In genomic region chr4:122961589-122961988, GRCm38 (mm10) we compare ENCODE assay signal across 9 mouse cellular contexts. TPM values are rescaled to one million over a fixed set of nuclear protein-coding genes. Genes with fewer than 3 reads are reported as not detected.
DNase-seq lines count a peak whose midpoint lies in the region; ATAC-seq and TF ChIP-seq lines count a peak whose summit lies in the region.
"Had no signal": no experiment of that assay in that cellular context is flagged by ENCODE, and none has a peak within 500 bp of the region (broad histone marks: within the 10 kb centered on the region; RNA-seq: fewer than 3 reads in every experiment).

No protein-coding gene starts in this region.

- peak overlapping the region; percentile 95 for H3K4me2 ChIP-seq in heart, embryonic 13.5 days
- H3K4me2 ChIP-seq in forebrain, postnatal 0 days (ENCODE audit: low read depth): peak overlapping the region; percentile 100
- H3K4me2 ChIP-seq in liver, embryonic 15.5 days: peak overlapping the region; percentile 70

- TF ChIP-seq CTCF in MEL (IDR thresholded peaks at IDR 0.05 in 2 of 3, conservative IDR thresholded peaks at IDR 0.05 in 1 of 3; ENCODE audit: control insufficient read depth in 1 of 3, insufficient read depth in 1 of 3, low read depth in 2 of 3, low read length in 3 of 3, poor library complexity in 1 of 3, severe bottlenecking in 1 of 3): no peak
- TF ChIP-seq CTCF in forebrain, postnatal 0 days (IDR thresholded peaks at IDR 0.05; ENCODE audit: low read depth): no peak

- peaks cover 39% of the 10 kb centered on the region for H3K4me1 ChIP-seq in heart, embryonic 13.5 days
- H3K4me1 ChIP-seq in MEL (ENCODE audit: control insufficient read depth in 1 of 2, insufficient read depth in 2 of 2, low read length in 2 of 2): peaks cover 0 to 22% of the 10 kb centered on the region in 2 experiments; a peak in 3 of 4 replicates
- peaks cover 5% of the 10 kb centered on the region; the same call in 1 of the 2 replicates for H3K4me1 ChIP-seq in forebrain, postnatal 0 days (ENCODE audit: insufficient read depth)
- H3K4me1 ChIP-seq in liver, embryonic 15.5 days (replicated peaks): peaks cover 9% of the 10 kb centered on the region; the same call in 1 of the 2 replicates

- no peak for DNase-seq in heart, adult 8-10 months (ENCODE audit: low spot score)
- DNase-seq in MEL (ENCODE audit: low read depth, low spot score): no peak
- DNase-seq in forebrain, postnatal 0 days: no peak
- no peak for DNase-seq in gastrocnemius, postnatal 25 days
- DNase-seq in B cell, adult 2 months: no peak
- no peak for DNase-seq in frontal cortex, postnatal 25 days (ENCODE audit: low spot score in 2 of 2)
- DNase-seq: cerebellum, adult 11-12 months had no signal

- H3K36me3 ChIP-seq in heart, embryonic 13.5 days: no peaks in the 10 kb centered on the region
- peaks cover 0 to 15% of the 10 kb centered on the region in 2 experiments; a peak in 2 of 4 replicates for H3K36me3 ChIP-seq in MEL (ENCODE audit: control insufficient read depth in 1 of 2, insufficient read depth in 2 of 2, low read length in 2 of 2)
- H3K36me3 ChIP-seq in forebrain, postnatal 0 days (ENCODE audit: insufficient read depth): no peaks in the 10 kb centered on the region
- H3K36me3 ChIP-seq in liver, embryonic 15.5 days (replicated peaks): no peaks in the 10 kb centered on the region

- H3K27me3 ChIP-seq in heart, embryonic 13.5 days (replicated peaks): peaks cover 74% of the 10 kb centered on the region
- H3K27me3 ChIP-seq in MEL (ENCODE audit: control insufficient read depth in 1 of 2, insufficient read depth in 2 of 2, low read length in 2 of 2): no peaks in the 10 kb centered on the region
- H3K27me3 ChIP-seq in forebrain, postnatal 0 days (ENCODE audit: insufficient read depth, low read length): no peaks in the 10 kb centered on the region; the same call in 1 of the 2 replicates
- H3K27me3 ChIP-seq in liver, embryonic 15.5 days: peaks cover 64% of the 10 kb centered on the region

- no peak; a peak in 1 of 4 replicates for TF ChIP-seq EP300 in MEL (IDR thresholded peaks at IDR 0.05; ENCODE audit: low read depth in 1 of 2, low read length in 2 of 2)

- no peak for TF ChIP-seq RAD21 in MEL (IDR thresholded peaks at IDR 0.05; ENCODE audit: low read depth, low read length)

- peaks cover 5% of the 10 kb centered on the region for H3K79me2 ChIP-seq in MEL (ENCODE audit: control insufficient read depth, insufficient read depth, low read length, poor library complexity)

- TF ChIP-seq POLR2A in MEL (IDR thresholded peaks at IDR 0.05; ENCODE audit: control insufficient read depth in 1 of 2, insufficient read depth in 1 of 2, low read depth in 1 of 2, low read length in 2 of 2, poor library complexity in 1 of 2): no peak

- 37% methylated on average over 6 of the region's 6 CpGs for WGBS in heart, embryonic 13.5 days
- 21% methylated on average over 6 of the region's 6 CpGs for WGBS in forebrain, postnatal 0 days
- WGBS in liver, embryonic 15.5 days (ENCODE audit: insufficient replicate concordance): 31% methylated on average over 6 of the region's 6 CpGs

- no peak for ATAC-seq in heart, embryonic 13.5 days (ENCODE audit: extremely low read depth, insufficient number of reproducible peaks, low FRiP score, low TSS enrichment)
- ATAC-seq in forebrain, postnatal 0 days: no peak
- ATAC-seq in liver, embryonic 15.5 days (ENCODE audit: insufficient read depth): no peak

- no peak overlapping the region for H3K27ac ChIP-seq in heart, embryonic 13.5 days (replicated peaks)
- H3K27ac ChIP-seq in MEL (ENCODE audit: control insufficient read depth, low read depth, low read length): peak overlapping the region; percentile 26
- H3K27ac ChIP-seq in forebrain, postnatal 0 days (ENCODE audit: low read depth, low read length): no peak overlapping the region
- no peak overlapping the region for H3K27ac ChIP-seq in liver, embryonic 15.5 days (replicated peaks)

- no peaks in the 10 kb centered on the region for H3K9me3 ChIP-seq in heart, embryonic 13.5 days
- no peaks in the 10 kb centered on the region for H3K9me3 ChIP-seq in MEL (replicated peaks; ENCODE audit: insufficient read depth, low read length)
- H3K9me3 ChIP-seq in forebrain, postnatal 0 days (ENCODE audit: low read length): no peaks in the 10 kb centered on the region
- H3K9me3 ChIP-seq in liver, embryonic 15.5 days (replicated peaks): no peaks in the 10 kb centered on the region

- H3K4me3 ChIP-seq in heart, embryonic 13.5 days: peak overlapping the region; percentile 60
- H3K4me3 ChIP-seq in MEL (ENCODE audit: control insufficient read depth in 1 of 2, insufficient read depth in 1 of 2, low read depth in 2 of 2, low read length in 2 of 2): peak overlapping the region; percentile 72 to 89
- H3K4me3 ChIP-seq in forebrain, postnatal 0 days (ENCODE audit: low read depth, low read length): peak overlapping the region; percentile 54
- H3K4me3 ChIP-seq in liver, embryonic 15.5 days (replicated peaks): no peak overlapping the region; the same call in 1 of the 2 replicates

- H3K9ac ChIP-seq in heart, embryonic 13.5 days: peak overlapping the region; percentile 72
- peak overlapping the region; percentile 73 for H3K9ac ChIP-seq in MEL (ENCODE audit: control insufficient read depth, low read depth, low read length, poor library complexity, severe bottlenecking)
- no peak overlapping the region for H3K9ac ChIP-seq in forebrain, postnatal 0 days
- no peak overlapping the region for H3K9ac ChIP-seq in liver, embryonic 15.5 days

TF ChIP-seq in MEL, 35 proteins besides CTCF, POLR2A, EP300 and RAD21:
- no peak for TF ChIP-seq ZNF384 (IDR thresholded peaks at IDR 0.05; ENCODE audit: low read depth, low read length)
- TF ChIP-seq TCF12 (IDR thresholded peaks at IDR 0.05; ENCODE audit: low read depth, low read length): 0 out of 2 replicates have a peak, but pooled peaks have one; percentile 22

RNA-seq across cellular contexts. Expression of gene Mfsd2a, which starts 0.6 kb away (rescaled TPM):
- 0.98 and 1.0 TPM in 2 replicates for polyA plus RNA-seq in heart, embryonic 13.5 days (2015; fragmentation: Nextera tagmentation; extraction: Ambion mirVana)
- total RNA-seq in heart, adult 8-10 months (2022): not detected
- 8.4 and 14.3 TPM in 2 replicates for total RNA-seq in MEL (2012; rRNA removed)
- 1 to 10 TPM in 1 of 2 experiments, not detected in 1; 8.8 TPM for polyA plus RNA-seq in MEL (2012; ENCODE audit: insufficient read depth in 1 of 2, insufficient read length in 2 of 2, low read depth in 1 of 2, low replicate concordance in 2 of 2, missing spikeins in 1 of 2)
- 34.7 and 40.7 TPM in 2 replicates for total RNA-seq in forebrain, postnatal 0 days (2014; rRNA removed)
- polyA plus RNA-seq in forebrain, postnatal 0 days (2015; fragmentation: Nextera tagmentation; extraction: Ambion mirVana): 30.6 and 33.4 TPM in 2 replicates
- polyA plus RNA-seq in liver, embryonic 15.5 days (2015; fragmentation: Nextera tagmentation; extraction: Ambion mirVana): 0.05 and 0.06 TPM in 2 replicates
- total RNA-seq in gastrocnemius, postnatal 25 days (2021): under 1 TPM; 0.24 to 0.26 TPM

RNA-seq across cellular contexts. Expression of gene Mycl, which starts 33.9 kb away (rescaled TPM):
- 0.75 and 1.4 TPM in 2 replicates for polyA plus RNA-seq in heart, embryonic 13.5 days (2015; fragmentation: Nextera tagmentation; extraction: Ambion mirVana)
- under 1 TPM in 2 of 4 experiments, not detected in 2; 0.14 to 0.25 TPM for total RNA-seq in heart, adult 8-10 months (2022)
- total RNA-seq in MEL (2012; rRNA removed): not detected in 2 replicates
- not detected for polyA plus RNA-seq in MEL (2012; ENCODE audit: insufficient read depth in 1 of 2, insufficient read length in 2 of 2, low read depth in 1 of 2, low replicate concordance in 2 of 2, missing spikeins in 1 of 2)
- total RNA-seq in forebrain, postnatal 0 days (2014; rRNA removed): 106 and 113 TPM in 2 replicates
- polyA plus RNA-seq in forebrain, postnatal 0 days (2015; fragmentation: Nextera tagmentation; extraction: Ambion mirVana): 65.9 and 67.6 TPM in 2 replicates
- 0.89 and 1.2 TPM in 2 replicates for polyA plus RNA-seq in liver, embryonic 15.5 days (2015; fragmentation: Nextera tagmentation; extraction: Ambion mirVana)
- under 1 TPM; 0.46 to 0.62 TPM for total RNA-seq in gastrocnemius, postnatal 25 days (2021)

RNA-seq across cellular contexts. Expression of gene Trit1, which starts 54.8 kb away (rescaled TPM):
- 10.5 and 10.6 TPM in 2 replicates for polyA plus RNA-seq in heart, embryonic 13.5 days (2015; fragmentation: Nextera tagmentation; extraction: Ambion mirVana)
- total RNA-seq in heart, adult 8-10 months (2022): 1 to 10 TPM; 5.6 to 8.0 (median 6.6) TPM
- 14.9 and 19.6 TPM in 2 replicates for total RNA-seq in MEL (2012; rRNA removed)
- 10 to 100 TPM in 1 of 2 experiments, not detected in 1; 17.9 TPM for polyA plus RNA-seq in MEL (2012; ENCODE audit: insufficient read depth in 1 of 2, insufficient read length in 2 of 2, low read depth in 1 of 2, low replicate concordance in 2 of 2, missing spikeins in 1 of 2)
- 22.8 and 23.7 TPM in 2 replicates for total RNA-seq in forebrain, postnatal 0 days (2014; rRNA removed)
- polyA plus RNA-seq in forebrain, postnatal 0 days (2015; fragmentation: Nextera tagmentation; extraction: Ambion mirVana): 20.4 and 22.1 TPM in 2 replicates
- polyA plus RNA-seq in liver, embryonic 15.5 days (2015; fragmentation: Nextera tagmentation; extraction: Ambion mirVana): 5.7 and 6.3 TPM in 2 replicates
- 1 to 10 TPM; 6.7 to 7.6 TPM for total RNA-seq in gastrocnemius, postnatal 25 days (2021)

Comparison
In these comparisons a context has a peak if more than half of its experiments do, and no peak if none do; other contexts are left out.
1. H3K9ac ChIP-seq: peak in heart, embryonic 13.5 days (single experiment) and MEL (single experiment); none in forebrain, postnatal 0 days (single experiment) and liver, embryonic 15.5 days (single experiment).
2. RNA of gene Mycl, which starts 33.9 kb away (total RNA-seq): 106 to 113 TPM in forebrain, postnatal 0 days; 0.46 to 0.62 TPM in gastrocnemius, postnatal 25 days, 0.14 to 0.25 TPM in heart, adult 8-10 months and not detected in MEL; every median in the first group is over 10 times any median in the second.
3. Peak in every context shown above with its lines, with median percentiles within 50 percentile points of each other: H3K4me2 ChIP-seq.